Mouse (Mus musculus): ENCODE measurements around the gene Sec23ip. TPM values are rescaled to one million over a fixed set of nuclear protein-coding genes. Genes with fewer than 3 reads are reported as not detected.

Sec23ip gene
- polyA plus RNA-seq, 1 experiment from 2014 or later = 44.4 TPM

DNA sequence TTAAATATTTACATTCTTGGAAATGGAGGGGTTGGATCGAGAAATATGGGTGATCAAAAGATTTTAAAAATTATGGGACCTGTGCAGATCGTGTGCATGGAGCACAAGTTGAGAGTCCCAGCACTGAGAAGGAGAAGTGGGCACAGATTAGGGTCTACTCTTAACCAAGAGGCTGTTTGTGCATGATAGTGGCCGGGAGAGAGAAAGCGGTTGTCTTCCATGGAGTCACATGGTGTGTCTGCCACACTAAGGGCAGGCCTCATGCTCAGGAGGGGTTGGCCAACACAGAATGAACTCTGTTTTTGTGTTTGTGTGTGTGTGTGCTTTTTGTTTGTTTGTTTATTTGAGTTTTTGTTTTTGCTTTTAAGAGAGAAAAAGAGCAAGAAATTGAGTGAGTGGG is 7.3 kb downstream of the Sec23ip start:
- H3K9ac ChIP-seq (ENCODE audit: low read length) = no peak overlapping the region
- ATAC-seq (ENCODE audit: low FRiP score) (no peak), DNase-seq (ENCODE audit: low spot score, missing footprints) (no peak)
- peaks cover 12% of the 10 kb centered on the region for H3K36me3 ChIP-seq (ENCODE audit: control insufficient read depth, insufficient read depth, low read length)
- H3K4me1 ChIP-seq (ENCODE audit: control insufficient read depth, insufficient read depth, low read length) = no peaks in the 10 kb centered on the region
- no peaks in the 10 kb centered on the region for H3K9me3 ChIP-seq (ENCODE audit: control insufficient read depth, low read length)
- H3K4me3 ChIP-seq (ENCODE audit: low read depth, low read length) = no peak overlapping the region
- WGBS = 90% methylated on average over 4 of the region's 4 CpGs
- no peaks in the 10 kb centered on the region for H3K27me3 ChIP-seq (ENCODE audit: control insufficient read depth, insufficient read depth, low read length)
- no peak overlapping the region for H3K4me2 ChIP-seq
- H3K27ac ChIP-seq (ENCODE audit: low read depth, low read length) = no peak overlapping the region

DNA sequence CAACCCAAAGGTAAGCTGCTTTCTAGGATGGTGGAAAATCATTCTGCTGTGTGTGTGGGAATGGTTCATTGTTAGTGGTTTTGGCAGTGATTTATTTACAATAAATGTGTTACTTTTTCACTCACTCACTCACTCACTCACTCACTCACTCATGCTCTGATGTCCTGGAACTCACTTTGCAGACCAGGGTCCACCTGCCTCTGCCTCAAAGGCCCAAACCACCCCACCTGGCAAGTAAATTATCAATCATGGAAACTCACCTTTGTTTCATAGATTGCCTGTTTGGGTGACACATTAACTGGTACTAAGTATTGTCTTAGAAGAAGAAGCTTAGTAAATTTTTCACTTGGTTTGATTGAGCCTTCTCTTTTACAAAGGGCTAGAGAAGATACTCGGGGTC is 10.7 kb downstream of the Sec23ip start:
- H3K4me2 ChIP-seq = no peak overlapping the region
- ATAC-seq (ENCODE audit: low FRiP score) = no peak
- no peak overlapping the region for H3K9ac ChIP-seq (ENCODE audit: low read length)
- H3K36me3 ChIP-seq (ENCODE audit: control insufficient read depth, insufficient read depth, low read length) = peaks cover 25% of the 10 kb centered on the region
- WGBS = 90% methylated on average over 1 of the region's 1 CpGs
- H3K4me3 ChIP-seq (ENCODE audit: low read depth, low read length) = no peak overlapping the region
- H3K27ac ChIP-seq (ENCODE audit: low read depth, low read length) = no peak overlapping the region
- no peaks in the 10 kb centered on the region for H3K27me3 ChIP-seq (ENCODE audit: control insufficient read depth, insufficient read depth, low read length)
- DNase-seq (ENCODE audit: low spot score, missing footprints) = no peak
- no peaks in the 10 kb centered on the region for H3K4me1 ChIP-seq (ENCODE audit: control insufficient read depth, insufficient read depth, low read length)
- no peaks in the 10 kb centered on the region for H3K9me3 ChIP-seq (ENCODE audit: control insufficient read depth, low read length)

DNA sequence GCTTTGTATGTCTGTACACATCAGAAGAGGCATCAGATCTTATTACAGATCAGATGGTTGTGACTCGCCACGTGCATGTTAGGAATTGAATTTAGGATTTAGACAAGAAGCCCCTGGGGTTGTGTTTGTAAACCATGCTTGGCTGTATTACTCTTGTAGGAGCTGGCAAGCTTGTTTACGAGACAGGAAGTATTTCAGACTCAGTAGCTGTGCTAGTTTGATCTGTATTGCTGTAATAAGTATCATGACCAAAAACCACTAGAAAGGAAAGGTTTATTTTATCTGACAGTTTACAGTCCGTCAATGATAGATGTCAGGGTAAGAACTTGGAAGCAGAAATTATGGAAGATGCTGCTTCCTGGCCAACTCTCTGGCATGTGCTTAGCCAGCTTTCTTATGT is 14.2 kb downstream of the Sec23ip start:
- H3K36me3 ChIP-seq (ENCODE audit: control insufficient read depth, insufficient read depth, low read length) = peaks cover 28% of the 10 kb centered on the region
- H3K9me3 ChIP-seq (ENCODE audit: control insufficient read depth, low read length) = no peaks in the 10 kb centered on the region
- H3K4me2 ChIP-seq = no peak overlapping the region
- no peak for DNase-seq (ENCODE audit: low spot score, missing footprints)
- no peaks in the 10 kb centered on the region for H3K27me3 ChIP-seq (ENCODE audit: control insufficient read depth, insufficient read depth, low read length)
- no peaks in the 10 kb centered on the region for H3K4me1 ChIP-seq (ENCODE audit: control insufficient read depth, insufficient read depth, low read length)
- H3K9ac ChIP-seq (ENCODE audit: low read length) = no peak overlapping the region
- no peak overlapping the region for H3K4me3 ChIP-seq (ENCODE audit: low read depth, low read length)
- no peak for ATAC-seq (ENCODE audit: low FRiP score)
- H3K27ac ChIP-seq (ENCODE audit: low read depth, low read length) = no peak overlapping the region
- 96% methylated on average over 4 of the region's 4 CpGs for WGBS

DNA sequence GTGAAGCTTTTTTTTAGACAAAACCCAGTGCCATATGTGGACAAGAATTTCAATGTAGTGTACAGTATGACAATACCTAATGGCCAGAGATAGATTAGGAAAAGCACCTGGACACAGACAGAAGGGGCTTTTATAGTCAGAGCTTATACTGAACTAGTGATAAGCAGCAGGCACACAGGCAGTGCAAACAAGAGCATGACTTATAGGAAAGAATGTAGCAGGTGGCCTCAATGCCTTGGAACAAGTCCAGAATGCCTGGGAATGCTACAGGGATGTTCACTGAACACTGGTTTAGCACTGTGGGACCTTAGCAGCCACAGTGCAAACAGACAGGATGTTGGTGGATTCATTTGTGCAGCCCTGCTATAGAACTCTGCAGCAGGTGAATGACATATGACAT is 22.0 kb downstream of the Sec23ip start:
- no peak for ATAC-seq (ENCODE audit: low FRiP score)
- Histone ChIP-seq H3K9ac (ENCODE audit: low read length) (no peak overlapping the region), H3K4me1 (ENCODE audit: control insufficient read depth, insufficient read depth, low read length) (no peaks in the 10 kb centered on the region), H3K9me3 (ENCODE audit: control insufficient read depth, low read length) (no peaks in the 10 kb centered on the region), H3K27ac (ENCODE audit: low read depth, low read length) (no peak overlapping the region), H3K27me3 (ENCODE audit: control insufficient read depth, insufficient read depth, low read length) (no peaks in the 10 kb centered on the region), H3K4me3 (ENCODE audit: low read depth, low read length) (no peak overlapping the region), H3K36me3 (ENCODE audit: control insufficient read depth, insufficient read depth, low read length) (peaks cover 23% of the 10 kb centered on the region), H3K4me2 (no peak overlapping the region)
- no peak for DNase-seq (ENCODE audit: low spot score, missing footprints)

DNA sequence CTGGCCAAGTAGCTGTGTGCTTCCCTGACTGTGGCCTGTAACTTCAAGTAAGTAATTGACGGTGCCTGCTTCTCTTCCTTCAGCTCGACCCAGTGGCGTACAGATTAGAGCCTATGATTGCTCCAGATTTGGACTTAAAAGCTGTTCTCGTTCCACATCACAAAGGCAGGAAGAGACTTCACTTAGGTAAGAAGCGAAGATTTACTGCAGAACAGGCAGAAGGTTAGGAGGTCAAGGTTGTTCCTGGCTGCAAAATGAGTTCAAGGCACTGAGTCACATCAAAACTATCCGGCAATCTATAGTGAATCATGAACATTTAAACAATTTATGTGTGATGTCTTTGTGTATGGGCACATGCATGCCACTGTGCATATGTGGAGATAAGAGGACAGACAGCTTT is 32.5 kb downstream of the Sec23ip start:
- Histone ChIP-seq H3K4me2 (no peak overlapping the region), H3K36me3 (ENCODE audit: control insufficient read depth, insufficient read depth, low read length) (peaks cover 17% of the 10 kb centered on the region), H3K4me1 (ENCODE audit: control insufficient read depth, insufficient read depth, low read length) (no peaks in the 10 kb centered on the region), H3K27ac (ENCODE audit: low read depth, low read length) (no peak overlapping the region), H3K4me3 (ENCODE audit: low read depth, low read length) (no peak overlapping the region), H3K9ac (ENCODE audit: low read length) (no peak overlapping the region), H3K27me3 (ENCODE audit: control insufficient read depth, insufficient read depth, low read length) (no peaks in the 10 kb centered on the region), H3K9me3 (ENCODE audit: control insufficient read depth, low read length) (no peaks in the 10 kb centered on the region)
- ATAC-seq (ENCODE audit: low FRiP score) (no peak), DNase-seq (ENCODE audit: low spot score, missing footprints) (no peak)
- 92% methylated on average over 6 of the region's 6 CpGs for WGBS

DNA sequence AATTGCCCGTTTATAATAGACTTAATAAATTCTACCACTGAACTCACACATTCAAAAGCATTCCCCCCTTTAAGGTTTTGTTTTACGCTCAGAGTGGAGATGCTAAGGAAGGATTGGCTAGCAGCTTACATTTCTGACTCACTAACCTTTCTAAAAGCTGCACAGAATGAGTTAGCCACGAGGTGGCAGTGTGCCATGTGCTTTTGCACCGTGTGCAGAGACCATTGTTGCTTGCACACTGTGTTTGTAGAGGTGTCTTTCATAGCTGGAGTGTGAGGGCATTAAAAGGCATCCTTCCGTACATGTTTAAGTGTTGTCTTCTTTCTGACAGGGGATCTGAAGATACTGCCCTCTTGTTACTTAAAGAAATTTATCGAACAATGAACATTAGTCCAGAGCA is 34.6 kb downstream of the Sec23ip start:
- H3K27me3 ChIP-seq (ENCODE audit: control insufficient read depth, insufficient read depth, low read length) = no peaks in the 10 kb centered on the region
- DNase-seq (ENCODE audit: low spot score, missing footprints) (peak; percentile 96), ATAC-seq (ENCODE audit: low FRiP score) (0 out of 2 replicates have a peak, but pooled peaks have one; percentile 33)
- H3K4me1 ChIP-seq (ENCODE audit: control insufficient read depth, insufficient read depth, low read length) = no peaks in the 10 kb centered on the region
- 50% methylated on average over 6 of the region's 6 CpGs for WGBS
- H3K36me3 ChIP-seq (ENCODE audit: control insufficient read depth, insufficient read depth, low read length) = peaks cover 13% of the 10 kb centered on the region
- no peak overlapping the region for H3K4me2 ChIP-seq
- no peak overlapping the region for H3K9ac ChIP-seq (ENCODE audit: low read length)
- H3K4me3 ChIP-seq (ENCODE audit: low read depth, low read length) = no peak overlapping the region
- H3K27ac ChIP-seq (ENCODE audit: low read depth, low read length) = no peak overlapping the region
- no peaks in the 10 kb centered on the region for H3K9me3 ChIP-seq (ENCODE audit: control insufficient read depth, low read length)

DNA sequence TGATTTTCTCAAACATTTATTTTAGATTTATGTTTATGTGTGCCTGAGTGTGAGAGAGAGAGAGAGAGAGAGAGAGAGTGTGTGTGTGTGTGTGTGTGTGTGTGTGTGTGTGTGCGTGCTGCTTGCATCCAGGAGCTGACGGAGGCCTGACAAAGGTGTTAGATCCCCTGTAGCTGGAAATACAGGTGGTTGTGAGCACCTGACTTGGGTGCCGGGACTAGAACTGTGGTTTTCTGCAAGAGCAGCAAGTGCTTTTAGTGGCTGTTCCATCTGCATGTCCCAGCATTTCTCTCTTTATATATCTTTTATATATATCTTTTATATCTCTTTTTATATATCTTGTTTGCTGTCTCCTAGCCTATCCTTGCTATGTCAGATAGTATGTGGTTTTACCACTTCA is 37.1 kb downstream of the Sec23ip start:
- no peak overlapping the region for H3K9ac ChIP-seq (ENCODE audit: low read length)
- no peak overlapping the region for H3K4me3 ChIP-seq (ENCODE audit: low read depth, low read length)
- no peaks in the 10 kb centered on the region for H3K4me1 ChIP-seq (ENCODE audit: control insufficient read depth, insufficient read depth, low read length)
- no peaks in the 10 kb centered on the region for H3K9me3 ChIP-seq (ENCODE audit: control insufficient read depth, low read length)
- ATAC-seq (ENCODE audit: low FRiP score) = no peak
- 96% methylated on average over 3 of the region's 3 CpGs for WGBS
- peak; percentile 56 for DNase-seq (ENCODE audit: low spot score, missing footprints)
- H3K27me3 ChIP-seq (ENCODE audit: control insufficient read depth, insufficient read depth, low read length) = no peaks in the 10 kb centered on the region
- H3K36me3 ChIP-seq (ENCODE audit: control insufficient read depth, insufficient read depth, low read length) = peaks cover 11% of the 10 kb centered on the region
- no peak overlapping the region for H3K27ac ChIP-seq (ENCODE audit: low read depth, low read length)
- no peak overlapping the region for H3K4me2 ChIP-seq

DNA sequence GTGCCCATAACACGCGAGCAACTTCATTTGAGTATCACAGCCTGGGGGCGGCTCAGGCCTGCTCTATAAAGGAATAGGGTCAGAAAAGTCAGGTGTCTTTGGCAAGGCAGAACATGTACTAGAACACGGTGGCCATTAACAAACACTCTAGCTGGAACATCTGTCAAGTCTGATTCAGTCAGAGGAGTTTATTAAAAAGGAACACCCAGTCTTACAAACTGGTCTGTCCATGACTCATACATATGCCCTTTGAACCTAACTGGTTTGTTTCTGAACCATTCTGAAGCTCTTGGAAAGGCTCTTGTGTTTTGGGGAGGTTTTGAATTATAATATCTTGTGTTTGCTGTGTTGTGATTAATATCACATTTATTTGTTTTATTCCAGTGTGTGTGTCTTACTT is 45.3 kb downstream of the Sec23ip start:
- Histone ChIP-seq H3K36me3 (ENCODE audit: control insufficient read depth, insufficient read depth, low read length) (peaks cover 2% of the 10 kb centered on the region; the same call in 1 of the 2 replicates), H3K27me3 (ENCODE audit: control insufficient read depth, insufficient read depth, low read length) (no peaks in the 10 kb centered on the region), H3K27ac (ENCODE audit: low read depth, low read length) (no peak overlapping the region), H3K4me3 (ENCODE audit: low read depth, low read length) (no peak overlapping the region), H3K9ac (ENCODE audit: low read length) (no peak overlapping the region), H3K9me3 (ENCODE audit: control insufficient read depth, low read length) (no peaks in the 10 kb centered on the region), H3K4me1 (ENCODE audit: control insufficient read depth, insufficient read depth, low read length) (no peaks in the 10 kb centered on the region), H3K4me2 (no peak overlapping the region)
- no peak for ATAC-seq (ENCODE audit: low FRiP score)
- 92% methylated on average over 4 of the region's 4 CpGs for whole genome bisulfite sequencing
- DNase-seq (ENCODE audit: low spot score, missing footprints) = no peak

DNA sequence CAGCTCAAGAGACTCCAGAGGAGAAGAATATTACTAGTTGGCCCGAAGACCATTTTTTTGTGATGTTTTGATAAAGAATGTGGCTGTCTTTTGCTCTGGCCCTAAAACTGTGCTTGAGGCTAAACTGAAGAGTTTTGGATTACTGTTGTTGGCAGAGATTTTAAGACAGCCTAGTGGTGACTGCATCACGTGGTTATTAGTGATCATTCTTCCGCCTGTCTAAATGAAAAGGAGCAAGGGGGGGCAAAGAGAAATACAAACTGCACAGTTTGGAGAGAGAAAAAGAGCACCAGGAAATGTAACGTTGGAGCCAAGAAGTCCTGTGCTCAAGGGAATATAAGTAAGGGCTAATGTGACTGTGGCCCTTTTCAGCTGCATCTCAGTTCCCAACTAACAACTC is 48.7 kb downstream of the Sec23ip start:
- no peak overlapping the region for H3K9ac ChIP-seq (ENCODE audit: low read length)
- no peaks in the 10 kb centered on the region for H3K9me3 ChIP-seq (ENCODE audit: control insufficient read depth, low read length)
- no peak overlapping the region for H3K4me2 ChIP-seq
- H3K4me3 ChIP-seq (ENCODE audit: low read depth, low read length) = no peak overlapping the region
- no peak for ATAC-seq (ENCODE audit: low FRiP score)
- no peak overlapping the region for H3K27ac ChIP-seq (ENCODE audit: low read depth, low read length)
- H3K27me3 ChIP-seq (ENCODE audit: control insufficient read depth, insufficient read depth, low read length) = no peaks in the 10 kb centered on the region
- DNase-seq (ENCODE audit: low spot score, missing footprints) = no peak
- H3K4me1 ChIP-seq (ENCODE audit: control insufficient read depth, insufficient read depth, low read length) = no peaks in the 10 kb centered on the region
- 87% methylated on average over 4 of the region's 4 CpGs for WGBS
- no peaks in the 10 kb centered on the region for H3K36me3 ChIP-seq (ENCODE audit: control insufficient read depth, insufficient read depth, low read length)

All from midbrain, embryonic 11.5 days (tissue).